Mouse (Mus musculus) adrenal gland, postnatal 10 days (tissue): ENCODE results near the gene Olfr1390. TPM values are rescaled to one million over a fixed set of nuclear protein-coding genes. Genes with fewer than 3 reads are reported as not detected.
"Not testable (repeated sequence)": the region's sequence is repeated elsewhere in the genome, so short reads cannot be mapped to it uniquely, and the experiment has no call there.

Experiments used
- DNase-seq: peaks from one replicate; pipeline ENCODE4 v3.0.0; 2021; ENCODE audit warnings: mixed read lengths
- long read RNA-seq, 2 experiments: library from polyadenylated mRNA; stranded (forward); transcript quantifications; one replicate each; pipeline ENCODE4 v2.0.0; 2021
- total RNA-seq, 2 experiments: library from RNA; stranded (reverse); gene quantifications; 2 replicates each; pipeline ENCODE4 v1.2.3; 2021

The Olfr1390 gene
- total RNA-seq, result not detected
- long read RNA-seq, experiment 1, result 0 reads
- long read RNA-seq, experiment 2, result 0 reads

DNA sequence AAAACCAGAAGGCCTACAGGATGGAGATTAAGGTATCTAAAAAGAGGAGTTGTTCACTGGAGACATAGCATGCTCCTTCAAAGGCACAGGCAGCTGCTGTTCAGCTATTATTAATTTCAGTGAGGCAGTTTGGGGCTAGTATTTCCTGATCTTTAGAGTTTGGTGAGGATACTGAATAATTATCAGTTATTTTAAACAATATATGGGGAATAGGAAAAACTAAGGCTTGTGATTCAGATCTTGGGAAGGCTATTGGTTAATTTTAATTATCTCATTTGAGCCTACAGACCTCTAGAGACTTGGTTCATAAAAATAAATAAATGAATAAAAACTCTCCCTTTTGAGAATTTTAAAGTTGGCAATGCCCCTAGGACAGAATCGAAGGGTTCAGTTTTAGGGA lies at the start of gene Olfr1390:
Gene Olfr1390 (plus strand): TSS at position 301 of the 400 bp plus-strand sequence.
- DNase-seq, result no peak

DNA sequence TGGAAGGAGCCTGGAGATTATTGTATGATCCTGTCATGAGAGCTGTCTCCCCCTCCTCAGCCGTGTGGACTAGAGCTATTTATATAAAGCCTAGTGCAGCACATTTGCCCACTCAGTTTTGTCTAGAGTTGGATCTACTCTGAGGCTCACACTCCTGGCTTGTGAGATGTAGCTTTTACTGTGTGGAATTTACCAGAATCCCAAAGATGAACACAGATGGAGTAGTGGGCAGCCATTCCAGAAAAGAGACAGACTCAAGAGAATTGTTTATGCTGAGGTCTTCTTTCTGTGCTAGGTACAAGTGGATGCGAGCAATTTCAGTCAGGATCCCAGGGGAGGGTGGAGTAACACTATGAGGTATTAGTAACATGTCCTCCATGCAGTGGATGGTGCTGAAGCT lies 47.7 kb upstream of the Olfr1390 start:
- no peak for DNase-seq

DNA sequence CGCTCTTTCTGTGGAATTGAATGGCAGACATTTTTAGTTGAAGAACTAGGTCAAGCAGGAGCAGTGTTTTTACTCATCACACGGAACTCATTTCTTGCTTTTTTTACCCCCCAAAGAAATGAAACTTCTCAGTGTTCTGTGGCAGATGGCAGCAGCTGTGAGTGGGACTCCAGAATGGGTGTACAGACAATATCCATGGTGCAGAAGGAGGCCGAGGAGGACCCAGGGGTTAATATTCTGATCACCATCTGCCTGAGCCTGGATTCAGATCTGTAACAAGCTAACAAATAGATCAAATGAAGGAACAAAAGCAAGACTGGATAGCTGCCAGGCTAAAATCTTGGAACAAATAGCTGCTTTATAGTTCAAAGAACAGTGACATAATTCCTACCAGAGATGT lies 42.2 kb upstream of the Olfr1390 start:
- no peak for DNase-seq

DNA sequence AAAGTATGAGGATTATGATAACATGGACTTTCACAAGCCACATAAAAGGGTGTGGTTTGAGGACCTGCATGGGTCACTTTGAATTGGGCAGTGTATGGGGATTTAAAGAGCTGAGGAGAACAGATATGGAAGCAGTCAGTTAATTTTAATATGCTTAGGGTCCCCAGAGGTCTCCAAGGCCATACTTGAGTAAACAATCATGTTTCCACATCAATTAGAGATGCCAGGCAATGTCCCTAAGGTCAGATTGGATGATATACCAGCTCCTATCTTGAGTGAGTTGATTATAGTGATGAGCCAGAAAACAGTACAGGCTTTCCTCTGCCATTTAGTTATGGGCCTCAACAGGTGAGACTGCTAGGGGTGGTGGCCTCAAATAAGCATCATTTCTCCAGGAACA lies 30.5 kb upstream of the Olfr1390 start, which contains the start of gene Olfr10:
Gene Olfr10 (plus strand): TSS at position 301 of the 400 bp plus-strand sequence.
- DNase-seq, result no peak

DNA sequence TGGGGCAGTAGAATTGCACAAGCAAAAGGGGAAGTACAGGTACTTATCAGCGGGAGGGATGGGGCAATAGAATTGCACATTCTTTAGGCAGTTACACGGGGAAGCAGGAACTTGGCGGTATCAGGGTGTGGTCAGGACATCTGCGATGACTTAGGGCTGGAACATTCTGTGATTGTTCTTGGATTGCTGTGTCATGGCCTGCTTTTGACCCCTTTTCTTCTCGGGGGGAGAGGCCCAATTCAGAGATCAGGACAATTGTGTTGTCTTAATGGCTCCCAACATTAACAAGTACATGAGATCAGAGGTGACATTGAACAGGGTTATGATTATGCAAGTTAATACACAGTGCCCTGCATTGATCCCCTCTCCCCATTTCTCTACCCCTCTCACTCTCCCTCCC lies 26.4 kb upstream of the Olfr1390 start:
- not testable (repeated sequence) for DNase-seq

DNA sequence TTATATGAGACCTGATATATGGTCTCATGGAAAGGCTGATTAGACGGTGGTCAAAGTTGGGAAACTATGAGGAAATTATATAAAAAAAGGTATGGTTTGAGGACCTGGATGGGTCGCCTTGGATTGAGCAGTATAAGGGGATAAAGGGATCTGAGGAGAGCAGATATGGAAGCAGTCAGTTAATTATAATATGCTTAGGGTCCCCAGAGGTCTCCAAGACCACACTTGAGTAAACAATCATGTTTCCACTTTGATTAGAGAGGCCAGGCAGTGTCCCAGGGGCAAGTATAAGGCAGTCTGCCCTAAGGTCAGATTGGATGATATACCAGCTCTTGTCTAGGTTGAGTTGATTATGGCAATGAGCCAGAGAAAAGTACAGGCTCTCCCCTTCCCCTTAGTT lies 12.5 kb upstream of the Olfr1390 start, which contains the start of gene Olfr1391:
Gene Olfr1391 (plus strand): TSS at position 301 of the 400 bp plus-strand sequence.
- no peak for DNase-seq

DNA sequence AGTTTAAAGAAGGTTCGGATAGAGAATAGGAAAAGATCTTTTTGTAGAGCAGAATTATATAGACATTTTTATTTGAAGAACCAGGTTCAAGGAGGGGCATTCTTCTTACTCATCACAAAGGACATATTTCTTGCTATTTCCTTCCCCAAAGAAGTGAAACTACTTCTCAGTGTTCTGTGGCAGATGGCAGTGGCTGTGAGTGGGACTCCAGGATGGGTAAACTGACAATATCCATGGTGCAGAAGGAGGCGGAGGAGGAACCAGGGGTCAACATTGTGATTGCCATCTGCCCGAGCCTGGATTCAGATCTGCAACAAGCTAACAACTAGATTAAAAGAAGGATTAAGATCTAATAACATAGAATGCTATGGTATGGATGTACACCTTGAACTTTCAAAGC lies 8.3 kb upstream of the Olfr1390 start:
- no peak for DNase-seq

DNA sequence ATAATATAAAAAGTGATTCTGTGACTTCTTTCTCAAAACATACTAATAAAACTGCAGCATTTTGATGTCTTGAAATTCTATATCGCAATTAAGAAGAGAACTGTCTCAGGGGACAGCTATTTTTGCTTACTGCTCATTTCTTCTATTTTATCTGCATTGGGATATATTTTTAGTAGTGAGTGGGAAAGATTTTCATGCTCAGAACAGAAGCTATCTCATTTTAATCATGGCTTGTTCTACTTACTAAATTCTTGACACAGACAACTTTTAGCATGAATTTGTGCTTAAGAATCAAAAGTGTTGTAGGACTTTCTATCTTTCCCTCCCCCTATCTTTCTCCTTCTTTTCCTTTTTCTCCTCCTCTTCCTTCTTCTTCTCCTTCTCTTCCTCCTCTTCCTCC lies 5.3 kb upstream of the Olfr1390 start:
- no peak for DNase-seq

DNA sequence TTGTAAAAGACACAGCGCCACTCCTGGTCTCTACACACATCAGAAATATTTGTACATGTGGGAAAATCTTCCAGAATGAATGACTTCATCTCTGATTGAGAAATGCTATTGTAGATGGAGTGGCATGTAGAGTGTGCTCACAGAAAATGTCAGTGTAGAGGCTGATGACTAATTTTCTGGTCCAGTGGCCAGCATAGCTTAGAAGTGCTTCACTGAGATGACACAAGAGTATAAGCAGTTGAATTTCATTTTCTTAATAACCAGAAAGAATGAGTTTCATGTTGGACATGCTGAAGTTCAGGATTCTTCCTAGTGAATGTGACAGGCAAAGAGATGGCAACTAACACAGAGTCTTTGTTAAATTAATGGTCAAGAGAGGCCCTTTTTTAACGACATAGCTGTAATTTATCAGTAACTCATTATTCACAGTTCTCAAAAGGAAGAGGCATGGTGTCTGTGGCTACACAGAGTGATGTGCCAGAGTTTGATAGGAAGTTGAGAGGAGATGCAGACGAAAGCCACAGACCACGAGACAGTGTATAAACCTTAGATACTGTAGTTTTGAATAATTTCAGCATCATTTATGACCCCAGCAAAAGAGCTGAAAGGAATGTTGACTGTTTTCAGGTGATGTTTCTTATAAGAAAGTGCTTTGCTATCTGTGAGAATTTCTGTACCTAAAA lies 2.3 kb downstream of the Olfr1390 start:
- DNase-seq, result no peak

DNA sequence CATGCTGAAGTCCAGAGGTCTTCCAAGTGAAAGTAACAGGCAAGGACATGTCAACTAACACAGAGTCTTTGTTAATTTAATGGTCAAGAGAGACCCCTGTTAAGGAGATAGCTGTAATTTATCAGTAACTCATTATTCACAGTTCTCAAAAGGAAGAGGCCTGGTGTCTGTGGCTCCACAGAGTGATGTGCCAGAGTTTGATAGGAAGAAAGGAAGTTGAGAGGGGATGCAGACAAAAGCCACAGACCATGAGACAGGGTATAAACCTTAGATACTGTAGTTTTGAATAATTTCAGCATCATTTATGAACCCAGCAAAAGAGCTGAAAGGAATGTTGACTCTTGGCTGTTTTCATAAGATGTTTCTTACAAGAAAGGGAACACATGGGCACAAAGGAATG lies 48.1 kb downstream of the Olfr1390 start:
- no peak for DNase-seq

DNA sequence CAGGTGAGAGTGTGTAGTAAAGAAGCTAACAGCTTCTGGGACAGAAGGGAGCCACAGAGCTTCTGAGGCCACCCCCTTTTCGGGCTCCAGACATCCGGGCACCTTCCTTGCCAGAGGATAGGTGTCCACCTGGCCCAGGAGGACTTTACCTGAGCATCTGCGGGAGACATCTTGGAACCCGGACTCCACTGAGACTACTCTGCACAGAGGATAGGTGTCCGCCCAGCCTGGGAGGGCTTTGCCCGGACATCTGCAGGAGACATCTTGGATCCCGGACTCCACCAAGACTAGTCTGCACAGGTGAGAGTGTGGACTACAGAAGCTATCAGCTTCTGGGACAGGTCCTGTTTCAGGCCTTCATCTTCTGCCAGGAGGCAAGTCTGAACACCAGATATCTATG lies 51.1 kb downstream of the Olfr1390 start:
- not testable (repeated sequence) for DNase-seq

Other genes starting within 250 kb of the Olfr1390 start
- under 1 TPM; 0.27 to 0.45 TPM for gene Olfr1396, start 220.3 kb upstream of the Olfr1390 start, total RNA-seq
- not detected for gene Olfr1395, start 192.9 kb upstream of the Olfr1390 start, total RNA-seq
- not detected for gene Olfr1394, start 180.8 kb upstream of the Olfr1390 start, total RNA-seq
- gene Btnl9, start 148.0 kb upstream of the Olfr1390 start, total RNA-seq, result 10 to 100 TPM; 34.5 to 37.6 TPM
- 10 to 100 TPM; 29.8 to 38.1 TPM for gene Zfp62, start 131.9 kb upstream of the Olfr1390 start, total RNA-seq
- gene Mgat1, start 91.0 kb upstream of the Olfr1390 start, total RNA-seq, result 100 to 1,000 TPM in 1 of 2 experiments, 10 to 100 TPM in 1; 87.9 to 101 TPM
- gene Olfr1393, start 56.9 kb upstream of the Olfr1390 start, total RNA-seq, result not detected
- gene Olfr1392, start 49.9 kb upstream of the Olfr1390 start, total RNA-seq, result not detected
- not detected for gene Olfr10, start 30.4 kb upstream of the Olfr1390 start, total RNA-seq
- not detected for gene Olfr1391, start 12.4 kb upstream of the Olfr1390 start, total RNA-seq
- gene Olfr1389, start 87.9 kb downstream of the Olfr1390 start, total RNA-seq, result not detected
- gene Olfr1388, start 101.4 kb downstream of the Olfr1390 start, total RNA-seq, result under 1 TPM in 1 of 2 experiments, not detected in 1; 0.21 TPM
- gene Olfr1387, start 120.2 kb downstream of the Olfr1390 start, total RNA-seq, result not detected
- not detected for gene Olfr1386, start 129.9 kb downstream of the Olfr1390 start, total RNA-seq
- gene Olfr1385, start 153.9 kb downstream of the Olfr1390 start, total RNA-seq, result not detected
- not detected for gene Olfr1384, start 171.5 kb downstream of the Olfr1390 start, total RNA-seq
- gene Olfr1383, start 184.5 kb downstream of the Olfr1390 start, total RNA-seq, result not detected
- not detected for gene Olfr1382, start 193.1 kb downstream of the Olfr1390 start, total RNA-seq
- gene Olfr1381, start 208.3 kb downstream of the Olfr1390 start, total RNA-seq, result not detected
- gene Olfr1380, start 221.7 kb downstream of the Olfr1390 start, total RNA-seq, result not detected